Mouse (Mus musculus) testis, adult 2 months (tissue): ENCODE measurements around the gene Sdr39u1. TPM values are rescaled to one million over a fixed set of nuclear protein-coding genes. Genes with fewer than 3 reads are reported as not detected.

ENCODE experiments used
- H3K27ac ChIP-seq: fragments of 200-500 bp; 2 replicates; pipeline ENCODE4 v1.5.1; 2012; ENCODE audit warnings: low read depth, low read length; ENCODE audit not compliant: control insufficient read depth, insufficient read depth
- H3K27me3 ChIP-seq: fragments of 200-500 bp; 2 replicates; pipeline ENCODE4 v1.6.1; 2012; ENCODE audit warnings: mild to moderate bottlenecking, low read length, moderate library complexity; ENCODE audit not compliant: control insufficient read depth, insufficient read depth
- H3K36me3 ChIP-seq: fragments of 200-500 bp; 2 replicates; pipeline ENCODE4 v1.6.1; 2012; ENCODE audit warnings: mild to moderate bottlenecking, low read length; ENCODE audit not compliant: control insufficient read depth, insufficient read depth
- H3K4me1 ChIP-seq: fragments of 200-500 bp; 2 replicates; pipeline ENCODE4 v1.6.1; 2012; ENCODE audit warnings: low read length; ENCODE audit not compliant: control insufficient read depth, insufficient read depth
- H3K4me3 ChIP-seq: fragments of 200-500 bp; 2 replicates; pipeline ENCODE4 v1.5.1; 2012; ENCODE audit warnings: low read depth, mild to moderate bottlenecking, low read length, moderate library complexity, mixed read lengths; ENCODE audit not compliant: control insufficient read depth
- CTCF ChIP-seq: fragments of 200-500 bp; IDR thresholded peaks from 2 replicates; pipeline ENCODE4 v1.5.1; 2012; ENCODE audit warnings: low read depth, mild to moderate bottlenecking, inconsistent platforms, low read length, moderate library complexity; ENCODE audit not compliant: control insufficient read depth, insufficient read depth, insufficient replicate concordance
- POLR2A ChIP-seq: fragments of 200-500 bp; IDR thresholded peaks from 2 replicates; pipeline ENCODE4 v1.6.1; 2012; ENCODE audit warnings: low read depth, mild to moderate bottlenecking, inconsistent platforms, low read length, moderate library complexity; ENCODE audit not compliant: control insufficient read depth
- polyA plus RNA-seq: library from polyadenylated mRNA; depleted of rRNA; stranded (reverse); fragments of >200 nt; gene quantifications from 2 replicates; pipeline ENCODE4 v1.2.3, GENCODE M21; 2012

The Sdr39u1 gene
- polyA plus RNA-seq, 1 experiment = 50.7 TPM

- Histone ChIP-seq H3K36me3 (no peaks in the 10 kb centered on the region), H3K4me3 (no peak overlapping the region), H3K4me1 (peaks cover 16% of the 10 kb centered on the region), H3K27me3 (no peaks in the 10 kb centered on the region), H3K27ac (no peak overlapping the region)
- no peak for TF ChIP-seq POLR2A
- no peak for TF ChIP-seq CTCF
Observed at GRCm38 (mm10) chr14:55898947-55899346, 1.1 kb downstream of the Sdr39u1 start.

GRCm38 (mm10) chr14:55897671-55898070 lies 2.4 kb downstream of the Sdr39u1 start:
- H3K36me3 ChIP-seq = no peaks in the 10 kb centered on the region
- H3K4me1 ChIP-seq = peaks cover 16% of the 10 kb centered on the region
- TF ChIP-seq CTCF (no peak), POLR2A (no peak)
- H3K27me3 ChIP-seq = no peaks in the 10 kb centered on the region
- no peak overlapping the region for H3K4me3 ChIP-seq
- no peak overlapping the region for H3K27ac ChIP-seq

- Histone ChIP-seq H3K27me3 (no peaks in the 10 kb centered on the region), H3K27ac (no peak overlapping the region), H3K4me1 (peaks cover 29% of the 10 kb centered on the region), H3K36me3 (no peaks in the 10 kb centered on the region), H3K4me3 (peak overlapping the region; percentile 40)
- TF ChIP-seq POLR2A (no peak), CTCF (no peak)
Observed at GRCm38 (mm10) chr14:55886571-55887382, 13.3 kb downstream of the Sdr39u1 start.

GRCm38 (mm10) chr14:55885791-55886271 lies 14.3 kb downstream of the Sdr39u1 start:
- Histone ChIP-seq H3K36me3 (no peaks in the 10 kb centered on the region), H3K27ac (peak overlapping the region; percentile 61), H3K4me1 (peaks cover 29% of the 10 kb centered on the region), H3K27me3 (no peaks in the 10 kb centered on the region), H3K4me3 (peak overlapping the region; percentile 80)
- TF ChIP-seq POLR2A (no peak), CTCF (no peak)

- peak overlapping the region; percentile 61 for H3K27ac ChIP-seq
- peaks cover 29% of the 10 kb centered on the region for H3K4me1 ChIP-seq
- H3K4me3 ChIP-seq = peak overlapping the region; percentile 80
- H3K36me3 ChIP-seq = no peaks in the 10 kb centered on the region
- TF ChIP-seq POLR2A (no peak), CTCF (no peak)
- no peaks in the 10 kb centered on the region for H3K27me3 ChIP-seq
Observed at GRCm38 (mm10) chr14:55885114-55885790, 14.8 kb downstream of the Sdr39u1 start.

GRCm38 (mm10) chr14:55884713-55885113 lies 15.4 kb downstream of the Sdr39u1 start, which contains the start of gene Khnyn:
TSS of gene Khnyn (plus strand) at chr14:55884947.
- Histone ChIP-seq H3K27ac (peak within 1 kb of the TSS; percentile 61), H3K4me1 (peaks cover 29% of the 10 kb centered on the region), H3K36me3 (no peaks in the 10 kb centered on the region), H3K4me3 (peak within 1 kb of the TSS; percentile 80), H3K27me3 (no peaks in the 10 kb centered on the region)
- TF ChIP-seq CTCF (no peak), POLR2A (peak; percentile 70)

GRCm38 (mm10) chr14:55884166-55884565 lies 15.9 kb downstream of the Sdr39u1 start, which contains the start of gene Cbln3:
TSS of gene Cbln3 (minus strand) at chr14:55884392.
- Histone ChIP-seq H3K36me3 (no peaks in the 10 kb centered on the region), H3K27me3 (no peaks in the 10 kb centered on the region), H3K4me3 (peak within 1 kb of the TSS; percentile 80), H3K27ac (peak within 1 kb of the TSS; percentile 54), H3K4me1 (peaks cover 29% of the 10 kb centered on the region)
- TF ChIP-seq CTCF (no peak), POLR2A (no peak)
